Mouse (Mus musculus) intestine, embryonic 15.5 days (tissue): ENCODE data around the gene Slc25a35. TPM values are rescaled to one million over a fixed set of nuclear protein-coding genes. Genes with fewer than 3 reads are reported as not detected.
A peak's percentile ranks its signal among the peaks of the same experiment; 100 is the strongest.
"Not testable (repeated sequence)": the region's sequence is repeated elsewhere in the genome, so short reads cannot be mapped to it uniquely, and the experiment has no call there.

ENCODE experiments used
- ATAC-seq: fragments of 200-750 bp; cut with Nextera tagmentation; 2 replicates; pipeline ENCODE4 v1.8.0; 2017; ENCODE audit warnings: moderate TSS enrichment, moderate library complexity
- H3K27ac ChIP-seq: fragments of 300-500 bp; sonication (generic); 2 replicates; pipeline ENCODE4 v1.5.1; 2015; ENCODE audit warnings: mild to moderate bottlenecking, inconsistent platforms
- H3K27me3 ChIP-seq: fragments of 300-500 bp; sonication (generic); replicated peaks from 2 replicates; pipeline ENCODE4 v1.6.1; 2015; ENCODE audit warnings: inconsistent platforms
- H3K36me3 ChIP-seq: fragments of 300-500 bp; sonication (generic); 2 replicates; pipeline ENCODE4 v1.6.1; 2015; ENCODE audit warnings: inconsistent platforms
- H3K4me1 ChIP-seq: fragments of 300-500 bp; sonication (generic); replicated peaks from 2 replicates; pipeline ENCODE4 v1.6.1; 2015; ENCODE audit warnings: inconsistent platforms
- H3K4me2 ChIP-seq: fragments of 300-500 bp; sonication (generic); replicated peaks from 2 replicates; pipeline ENCODE4 v1.6.1; 2015; ENCODE audit warnings: mild to moderate bottlenecking, inconsistent platforms
- H3K4me3 ChIP-seq: fragments of 300-500 bp; sonication (generic); replicated peaks from 2 replicates; pipeline ENCODE4 v1.5.1; 2015; ENCODE audit warnings: inconsistent platforms
- H3K9ac ChIP-seq: fragments of 300-500 bp; sonication (generic); 2 replicates; pipeline ENCODE4 v1.6.1; 2015; ENCODE audit warnings: inconsistent platforms
- H3K9me3 ChIP-seq: fragments of 300-500 bp; sonication (generic); 2 replicates; pipeline ENCODE4 v1.6.1; 2016; ENCODE audit warnings: inconsistent platforms
- WGBS: fragments of 180-500 bp; shearing (Covaris S2); methylation state at CpG from one replicate; pipeline ENCODE4 v1.1.7; 2015; 5-methylcytosine and 5-hydroxymethylcytosine counted together
- polyA plus RNA-seq: library from polyadenylated mRNA; unstranded; fragments of >200 nt; fragmentation: Nextera tagmentation; extraction: Ambion mirVana; gene quantifications from 2 replicates; pipeline ENCODE4 v1.2.1, GENCODE M21; 2015

Slc25a35 gene
- polyA plus RNA-seq, 1 experiment from 2014 or later = 2.7 TPM

DNA sequence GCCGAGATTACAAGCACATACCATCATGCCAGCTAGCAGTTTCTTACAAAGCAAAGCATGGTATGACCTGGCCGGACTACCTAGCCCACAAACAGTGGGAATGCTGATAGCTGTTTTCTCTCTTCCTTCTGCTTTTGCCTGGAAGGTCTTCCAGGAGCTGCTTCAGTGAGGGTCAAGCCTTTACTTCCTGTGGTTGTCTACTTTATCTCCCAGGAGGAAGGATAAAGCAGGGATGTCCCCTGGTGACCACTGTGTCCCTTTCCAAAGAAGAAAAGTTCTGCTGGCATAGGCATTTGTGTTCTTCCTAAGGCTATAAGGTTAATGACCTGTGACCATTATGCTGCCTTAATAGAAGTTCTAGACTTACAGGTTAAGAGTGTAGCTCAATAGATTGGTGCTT, 4.5 kb upstream of the Slc25a35 start:
- Histone ChIP-seq H3K27me3 (no peaks in the 10 kb centered on the region), H3K36me3 (no peaks in the 10 kb centered on the region), H3K9ac (no peak overlapping the region), H3K27ac (no peak overlapping the region), H3K4me1 (peaks cover 9% of the 10 kb centered on the region), H3K9me3 (no peaks in the 10 kb centered on the region), H3K4me3 (no peak overlapping the region), H3K4me2 (no peak overlapping the region)
- 79% methylated on average over 2 of the region's 2 CpGs for WGBS
- no peak for ATAC-seq

DNA sequence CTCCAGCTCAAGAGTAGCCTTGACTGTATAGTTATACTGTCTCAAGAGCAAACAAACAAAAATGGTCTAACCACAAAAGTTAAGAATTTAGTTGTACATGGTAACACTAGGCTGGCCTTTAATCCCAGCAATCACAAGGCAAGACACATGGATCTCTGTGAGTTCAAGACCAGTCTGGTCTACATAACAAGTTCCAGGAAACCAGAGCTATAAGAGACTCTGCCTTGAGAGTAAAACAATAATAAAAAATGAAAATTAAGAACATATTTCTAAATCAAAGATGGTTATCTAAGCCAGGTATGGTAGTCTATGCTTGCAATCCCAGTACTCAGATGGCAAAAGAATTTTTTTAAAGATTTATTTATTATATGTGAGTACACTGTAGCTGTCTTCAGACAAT, 2.9 kb upstream of the Slc25a35 start:
- H3K27me3 ChIP-seq = no peaks in the 10 kb centered on the region
- H3K9me3 ChIP-seq = no peaks in the 10 kb centered on the region
- peaks cover 14% of the 10 kb centered on the region for H3K4me1 ChIP-seq
- H3K9ac ChIP-seq = no peak overlapping the region
- H3K27ac ChIP-seq = no peak overlapping the region
- H3K4me2 ChIP-seq = no peak overlapping the region
- ATAC-seq = no peak
- H3K36me3 ChIP-seq = no peaks in the 10 kb centered on the region
- H3K4me3 ChIP-seq = no peak overlapping the region

DNA sequence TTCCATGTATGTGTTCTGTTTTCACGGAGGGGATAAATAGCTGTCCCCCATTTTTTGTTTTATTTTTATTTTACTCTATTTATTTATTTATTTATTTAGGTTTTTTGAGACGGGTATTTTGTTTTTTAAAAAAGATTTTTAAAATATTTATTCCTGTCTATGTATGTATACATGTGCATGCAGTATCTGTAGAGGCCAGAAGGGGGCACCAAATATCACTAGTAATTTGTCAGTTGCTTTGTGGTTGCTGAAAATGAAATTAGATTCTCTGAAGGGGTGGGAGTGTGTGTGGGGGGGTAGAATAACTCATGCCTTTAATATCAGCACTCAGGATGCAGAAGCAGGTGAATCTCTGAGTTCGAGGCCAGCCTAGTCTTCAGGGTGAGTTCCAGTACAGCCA, 2.1 kb upstream of the Slc25a35 start:
- WGBS = 31% methylated on average over 3 of the region's 3 CpGs

DNA sequence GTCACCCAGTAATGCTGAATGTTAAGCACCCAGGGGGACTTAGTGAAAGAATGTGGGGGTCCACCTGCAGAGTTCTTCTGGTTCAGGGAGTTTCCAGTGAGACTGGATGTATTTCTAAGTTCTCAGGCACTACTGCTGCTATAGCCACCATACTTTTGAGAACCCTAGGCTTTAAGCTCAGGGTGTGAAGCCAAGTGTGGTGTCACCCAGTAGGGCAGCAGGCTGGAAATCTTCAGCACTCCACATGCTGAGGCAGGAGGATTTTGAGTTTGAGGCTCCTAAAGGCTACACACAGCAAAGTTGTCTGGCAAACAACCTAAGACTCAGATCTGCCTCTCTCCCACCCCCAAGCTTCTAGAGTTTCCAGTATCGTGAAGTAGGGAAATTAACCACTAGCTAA, 1.4 kb upstream of the Slc25a35 start:
- no peaks in the 10 kb centered on the region for H3K27me3 ChIP-seq
- no peak for ATAC-seq
- WGBS = 41% methylated on average over 1 of the region's 1 CpGs
- H3K4me2 ChIP-seq = no peak overlapping the region
- no peak overlapping the region for H3K27ac ChIP-seq
- H3K9ac ChIP-seq = no peak overlapping the region
- peaks cover 14% of the 10 kb centered on the region for H3K4me1 ChIP-seq
- H3K36me3 ChIP-seq = no peaks in the 10 kb centered on the region
- H3K4me3 ChIP-seq = no peak overlapping the region
- no peaks in the 10 kb centered on the region for H3K9me3 ChIP-seq

More for the DNA sequence above, 2.1 kb upstream of the Slc25a35 start:
- H3K4me1 ChIP-seq = peaks cover 14% of the 10 kb centered on the region
- no peaks in the 10 kb centered on the region for H3K27me3 ChIP-seq
- H3K27ac ChIP-seq = no peak overlapping the region
- no peak overlapping the region for H3K9ac ChIP-seq
- no peak overlapping the region for H3K4me3 ChIP-seq
- ATAC-seq = no peak
- H3K36me3 ChIP-seq = no peaks in the 10 kb centered on the region
- H3K4me2 ChIP-seq = no peak overlapping the region
- H3K9me3 ChIP-seq = no peaks in the 10 kb centered on the region

DNA sequence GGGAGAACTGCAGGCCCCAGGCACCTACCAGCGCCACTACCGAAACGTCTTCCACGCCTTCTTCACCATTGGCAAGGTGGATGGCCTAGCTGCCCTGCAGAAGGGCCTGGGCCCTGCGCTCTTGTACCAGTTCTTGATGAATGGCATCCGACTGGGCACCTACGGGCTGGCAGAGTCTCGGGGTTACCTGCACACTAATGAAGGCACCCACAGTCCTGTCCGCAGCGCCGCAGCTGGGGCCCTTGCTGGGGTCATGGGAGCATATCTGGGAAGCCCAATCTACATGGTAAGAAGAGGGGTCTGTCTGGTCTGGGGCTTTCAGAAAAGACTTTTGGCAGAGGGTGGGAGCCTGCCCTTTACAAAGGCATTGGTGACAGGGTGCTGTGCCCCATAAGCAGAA, 821 bp downstream of the Slc25a35 start:
- no peak for ATAC-seq
- Histone ChIP-seq H3K27ac (no peak overlapping the region), H3K4me3 (no peak overlapping the region), H3K36me3 (no peaks in the 10 kb centered on the region), H3K9me3 (no peaks in the 10 kb centered on the region), H3K9ac (no peak overlapping the region), H3K4me2 (peak overlapping the region; percentile 96; the same call in 1 of the 2 replicates), H3K4me1 (peaks cover 23% of the 10 kb centered on the region), H3K27me3 (no peaks in the 10 kb centered on the region)
- 86% methylated on average over 11 of the region's 11 CpGs for WGBS

DNA sequence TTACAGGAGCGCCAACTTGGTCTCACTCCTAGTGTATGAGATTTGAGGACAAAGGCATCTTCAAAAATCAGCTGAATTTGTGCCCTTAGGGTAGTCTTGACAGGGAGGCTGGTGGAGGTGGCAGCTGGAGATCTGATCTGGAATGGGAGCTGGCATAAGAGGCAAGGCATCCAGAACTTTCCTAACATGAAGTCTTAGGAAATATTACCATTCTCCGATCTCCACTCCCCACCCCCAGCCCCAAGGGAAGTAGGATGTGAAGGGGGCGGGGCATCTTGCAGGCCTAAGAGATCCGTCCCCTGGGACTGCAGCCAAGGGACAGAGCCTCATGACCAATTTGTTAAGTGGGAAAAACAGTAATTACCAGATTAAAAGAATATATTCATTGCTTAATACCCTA, 2.3 kb downstream of the Slc25a35 start:
- Histone ChIP-seq H3K9ac (no peak overlapping the region), H3K9me3 (no peaks in the 10 kb centered on the region), H3K4me1 (peaks cover 23% of the 10 kb centered on the region), H3K27ac (no peak overlapping the region), H3K4me2 (no peak overlapping the region), H3K36me3 (no peaks in the 10 kb centered on the region), H3K27me3 (no peaks in the 10 kb centered on the region), H3K4me3 (no peak overlapping the region)
- 78% methylated on average over 4 of the region's 4 CpGs for WGBS
- ATAC-seq = no peak

DNA sequence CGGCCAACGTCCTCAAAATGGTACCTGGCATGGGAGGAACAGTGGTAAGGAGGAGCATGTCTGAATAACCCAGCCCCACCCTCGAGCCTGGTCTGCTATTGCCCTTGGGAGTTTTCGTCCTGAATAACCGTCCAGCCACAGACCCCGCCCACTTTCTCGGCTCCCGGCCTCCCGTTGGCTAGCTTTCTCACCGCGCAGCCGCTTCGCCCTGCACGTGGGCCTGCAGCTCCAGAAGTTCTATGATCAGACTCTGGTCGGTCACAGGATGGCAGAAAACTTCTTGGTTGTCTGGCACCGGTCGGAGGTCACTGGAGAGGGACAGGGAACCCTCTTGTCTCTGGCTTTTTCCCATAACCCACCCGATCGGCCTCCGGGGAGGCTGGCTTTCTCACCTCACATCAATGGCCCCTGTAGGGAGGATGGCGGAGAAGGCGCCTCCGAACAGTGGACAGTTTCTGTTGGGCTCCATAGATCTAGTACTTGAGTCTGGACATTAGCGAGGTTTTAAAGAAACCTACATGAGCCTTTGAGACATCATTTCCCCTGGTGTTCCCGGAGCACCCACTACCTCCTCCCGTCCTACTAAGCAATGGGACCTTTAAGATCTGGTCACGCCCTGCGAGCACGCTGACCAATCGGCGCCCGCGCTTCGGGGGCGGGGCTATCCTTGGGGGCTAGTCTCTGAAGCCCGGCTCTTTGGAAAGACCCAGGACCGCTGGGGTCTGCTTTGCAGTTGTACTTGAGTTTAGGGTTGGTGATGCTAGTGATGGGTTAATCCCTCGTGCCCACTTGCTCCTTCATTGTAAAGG, 5.5 kb downstream of the Slc25a35 start:
- peak; percentile 93 for ATAC-seq
- WGBS = under 1% methylated on average over 38 of the region's 38 CpGs
- H3K9ac ChIP-seq = peak overlapping the region; percentile 21; the same call in 1 of the 2 replicates

DNA sequence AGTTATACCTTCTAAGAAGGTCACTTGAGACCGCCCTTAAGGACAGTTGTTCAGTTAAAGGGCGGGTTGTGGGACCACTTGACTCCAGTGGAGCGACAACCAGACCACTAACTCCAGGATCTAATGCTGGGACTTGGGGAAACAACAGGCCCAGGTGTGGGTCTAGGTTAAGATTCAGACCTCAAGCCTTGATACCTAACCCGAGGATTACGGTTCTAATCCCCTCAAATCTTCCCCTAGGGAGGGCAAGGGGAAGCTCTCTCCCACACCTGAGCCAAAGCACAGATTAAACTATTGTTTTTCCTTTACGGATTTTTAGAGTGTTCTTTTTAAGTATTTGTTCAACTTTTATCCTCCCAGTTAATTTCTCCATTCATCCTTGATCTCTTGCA, 6.1 kb downstream of the Slc25a35 start:
- WGBS = 37% methylated on average over 6 of the region's 6 CpGs
- H3K9ac ChIP-seq = peak overlapping the region; percentile 21; the same call in 1 of the 2 replicates
- no peak; the same call in 1 of the 2 replicates for ATAC-seq

More for the DNA sequence above, 5.5 kb downstream of the Slc25a35 start:
- Histone ChIP-seq H3K4me1 (peaks cover 14% of the 10 kb centered on the region), H3K4me3 (peak overlapping the region; percentile 39), H3K4me2 (peak overlapping the region; percentile 68)
- not testable (repeated sequence) for H3K9me3 ChIP-seq, H3K36me3 ChIP-seq, H3K27me3 ChIP-seq, H3K27ac ChIP-seq

DNA sequence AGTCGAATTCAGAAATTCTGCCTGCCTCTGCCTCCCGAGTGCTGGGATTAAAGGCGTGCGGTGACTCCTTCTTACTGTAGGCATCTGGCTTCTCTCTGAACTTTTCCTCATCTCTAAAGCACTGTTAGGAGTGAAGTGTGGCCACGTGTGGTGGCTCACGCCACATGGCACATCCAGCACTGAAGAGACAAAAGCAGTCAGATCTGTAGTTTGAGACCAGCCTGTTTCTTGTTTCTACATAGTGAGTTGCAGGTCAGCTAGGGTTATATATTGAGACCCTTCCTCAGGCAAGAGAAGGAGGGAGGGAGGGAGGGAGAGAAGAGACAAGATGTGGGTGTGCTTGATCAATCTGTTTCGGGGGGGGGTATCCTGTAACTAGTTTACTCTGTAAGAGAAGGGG, 7.2 kb downstream of the Slc25a35 start, which contains the start of gene Rangrf:
Gene Rangrf (minus strand): TSS at position 101 of the 400 bp plus-strand sequence.
- Histone ChIP-seq H3K4me2 (peak within 1 kb of the TSS; percentile 68), H3K9ac (peak within 1 kb of the TSS; percentile 21; the same call in 1 of the 2 replicates), H3K27me3 (no peaks in the 10 kb centered on the region), H3K4me3 (peak within 1 kb of the TSS; percentile 39), H3K9me3 (no peaks in the 10 kb centered on the region), H3K27ac (no peak within 1 kb of the TSS), H3K36me3 (no peaks in the 10 kb centered on the region), H3K4me1 (peaks cover 9% of the 10 kb centered on the region)
- no peak for ATAC-seq
- WGBS = 76% methylated on average over 7 of the region's 7 CpGs

More for the DNA sequence above, 6.1 kb downstream of the Slc25a35 start:
- Histone ChIP-seq H3K4me2 (peak overlapping the region; percentile 68), H3K27me3 (no peaks in the 10 kb centered on the region), H3K36me3 (no peaks in the 10 kb centered on the region), H3K4me3 (peak overlapping the region; percentile 39), H3K9me3 (no peaks in the 10 kb centered on the region), H3K4me1 (peaks cover 9% of the 10 kb centered on the region), H3K27ac (no peak overlapping the region)

DNA sequence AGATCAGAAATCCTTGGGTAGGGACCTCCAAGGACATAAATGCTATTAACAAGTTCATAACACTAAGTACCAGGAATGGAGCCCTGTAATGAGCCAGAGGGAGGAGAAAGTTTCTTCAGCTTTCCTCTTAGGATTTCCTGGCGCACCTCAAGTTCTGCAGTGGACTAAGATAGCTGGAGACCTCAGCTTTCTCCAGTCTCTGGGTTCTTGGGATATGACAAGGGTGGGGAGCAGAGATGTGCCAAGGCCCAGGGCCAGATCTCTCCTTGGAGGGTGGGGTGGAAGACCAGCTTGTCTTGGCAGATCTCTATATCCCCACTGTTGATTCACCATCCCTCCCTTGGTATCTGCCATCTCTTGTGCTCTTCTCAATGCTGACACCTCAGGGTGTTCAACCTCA, 7.7 kb downstream of the Slc25a35 start:
- no peak for ATAC-seq
- 87% methylated on average over 1 of the region's 1 CpGs for WGBS
- Histone ChIP-seq H3K4me3 (no peak overlapping the region), H3K27me3 (no peaks in the 10 kb centered on the region), H3K9me3 (no peaks in the 10 kb centered on the region), H3K4me2 (no peak overlapping the region), H3K36me3 (no peaks in the 10 kb centered on the region), H3K9ac (no peak overlapping the region), H3K27ac (no peak overlapping the region), H3K4me1 (peaks cover 9% of the 10 kb centered on the region)

DNA sequence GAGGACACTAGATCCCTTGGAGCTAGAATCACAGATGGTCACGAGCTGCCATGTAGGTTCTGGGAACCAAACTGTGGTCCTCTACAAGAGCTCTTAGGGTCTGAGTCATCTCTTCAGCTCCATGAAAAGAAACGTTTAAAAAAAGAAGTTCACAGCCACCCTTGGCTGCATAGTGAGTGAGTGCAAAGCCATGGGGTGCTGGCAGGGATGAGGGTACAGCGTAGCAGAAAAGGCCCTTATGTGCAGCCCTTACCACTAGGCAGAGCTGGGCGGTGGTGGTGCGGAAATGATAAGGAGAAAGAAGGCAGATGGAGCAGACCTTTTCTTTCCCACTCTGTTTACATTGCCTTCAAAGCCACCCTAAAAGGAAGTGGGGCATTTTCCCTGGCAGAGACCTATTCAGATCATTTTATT, 11.4 kb downstream of the Slc25a35 start:
- no peaks in the 10 kb centered on the region for H3K9me3 ChIP-seq
- H3K4me1 ChIP-seq = no peaks in the 10 kb centered on the region
- H3K36me3 ChIP-seq = no peaks in the 10 kb centered on the region
- peak overlapping the region; percentile 62 for H3K27ac ChIP-seq
- no peak overlapping the region for H3K4me3 ChIP-seq
- no peak overlapping the region for H3K4me2 ChIP-seq
- no peaks in the 10 kb centered on the region for H3K27me3 ChIP-seq
- peak; percentile 63 for ATAC-seq
- 49% methylated on average over 5 of the region's 5 CpGs for WGBS
- no peak overlapping the region for H3K9ac ChIP-seq

DNA sequence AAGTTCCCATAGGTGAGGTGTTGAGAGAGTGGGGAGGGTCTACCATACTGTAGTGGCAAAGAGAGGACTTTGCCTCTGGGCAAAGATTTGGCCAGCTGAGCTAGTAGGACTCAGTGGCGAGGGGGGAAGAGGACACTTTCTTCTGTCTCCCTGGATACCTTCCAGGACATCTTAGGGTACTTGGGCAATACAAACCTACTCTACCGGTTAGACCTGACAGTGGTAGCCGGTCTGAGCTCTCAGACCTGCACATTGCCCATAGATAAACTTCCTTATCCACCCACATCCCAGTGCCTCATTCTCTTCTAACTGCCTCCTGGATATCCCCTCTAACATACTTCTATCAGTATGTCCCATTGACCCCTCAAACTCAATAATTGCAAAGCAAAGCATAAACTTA, 13.0 kb downstream of the Slc25a35 start:
- H3K4me2 ChIP-seq = no peak overlapping the region
- ATAC-seq = peak; percentile 78
- no peaks in the 10 kb centered on the region for H3K27me3 ChIP-seq
- 50% methylated on average over 3 of the region's 3 CpGs for WGBS
- H3K4me1 ChIP-seq = no peaks in the 10 kb centered on the region
- H3K36me3 ChIP-seq = no peaks in the 10 kb centered on the region
- H3K27ac ChIP-seq = no peak overlapping the region
- H3K9me3 ChIP-seq = no peaks in the 10 kb centered on the region
- H3K4me3 ChIP-seq = no peak overlapping the region
- H3K9ac ChIP-seq = no peak overlapping the region
